Mouse (Mus musculus): ENCODE data around the gene Ndrg3.

- no peak for TF ChIP-seq CTCF (IDR thresholded peaks at IDR 0.05; ENCODE audit: borderline replicate concordance, insufficient read depth, low read length)
- TF ChIP-seq POLR2A (IDR thresholded peaks at IDR 0.05; ENCODE audit: low read depth, low read length): no peak
These were observed 67.5 kb downstream of the Ndrg3 start for GRCm38 (mm10) chr2:156924210-156924898.

Measured in embryonic fibroblast, embryonic 13.5 days (primary cell).